In the genomic region with DNA sequence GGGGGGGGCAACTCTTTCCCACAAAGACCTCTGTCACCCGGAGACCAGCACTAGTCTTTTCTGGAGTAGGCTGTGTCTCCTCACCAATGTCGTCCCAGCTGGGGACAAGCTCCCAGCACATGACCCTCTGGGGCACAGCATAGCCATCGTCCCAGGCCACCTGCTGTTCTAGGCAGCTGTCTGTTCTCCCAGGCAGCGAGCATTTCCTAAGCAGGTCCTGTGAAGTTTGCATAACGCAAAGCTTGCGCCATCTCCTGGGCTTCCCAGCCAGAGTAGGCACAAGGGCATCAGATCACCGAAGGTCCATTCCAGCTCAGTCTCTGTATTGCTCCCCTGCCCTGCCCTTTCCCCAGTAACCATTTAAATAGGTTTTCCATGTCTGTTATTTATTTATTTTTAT, we compare ENCODE assay signal across 24 mouse cellular contexts. TPM values are rescaled to one million over a fixed set of nuclear protein-coding genes. Genes with fewer than 3 reads are reported as not detected.
DNase-seq lines count a peak whose midpoint lies in the region; ATAC-seq and TF ChIP-seq lines count a peak whose summit lies in the region.
"Had no signal": no experiment of that assay in that cellular context is flagged by ENCODE, and none has a peak within 500 bp of the region (broad histone marks: within the 10 kb centered on the region; RNA-seq: fewer than 3 reads in every experiment).

No protein-coding gene starts in this region.

- WGBS in liver, postnatal 0 days (ENCODE audit: insufficient replicate concordance), result 49% methylated on average over 7 of the region's 7 CpGs
- 57% methylated on average over 7 of the region's 7 CpGs for WGBS in liver, embryonic 11.5 days
- 48% methylated on average over 7 of the region's 7 CpGs for WGBS in hindbrain, embryonic 12.5 days

- intact Hi-C loops in gastrocnemius, adult 2 months (cut with DNase I), result no loop called here

- TF ChIP-seq EP300 in liver, postnatal 0 days (IDR thresholded peaks at IDR 0.05; ENCODE audit: low read depth), result no peak

- H3K9me3 ChIP-seq in liver, postnatal 0 days (ENCODE audit: low read length), result no peaks in the 10 kb centered on the region
- no peaks in the 10 kb centered on the region for H3K9me3 ChIP-seq in liver, embryonic 11.5 days (ENCODE audit: control insufficient read depth, low read length)
- no peaks in the 10 kb centered on the region for H3K9me3 ChIP-seq in hindbrain, embryonic 12.5 days (replicated peaks)
- H3K9me3 ChIP-seq: embryonic facial prominence, embryonic 12.5 days; G1E; heart, embryonic 10.5 days; heart, embryonic 15.5 days; hindbrain, embryonic 10.5 days; hindbrain, embryonic 15.5 days had no signal

- H3K9ac ChIP-seq in liver, postnatal 0 days (replicated peaks), result no peak overlapping the region
- no peak overlapping the region for H3K9ac ChIP-seq in liver, embryonic 11.5 days (ENCODE audit: low read depth, low read length)
- no peak overlapping the region for H3K9ac ChIP-seq in hindbrain, embryonic 12.5 days
- H3K9ac ChIP-seq: embryonic facial prominence, embryonic 12.5 days; heart, embryonic 15.5 days; hindbrain, embryonic 15.5 days had no signal

- no peak for TF ChIP-seq CTCF in gastrocnemius, adult 2 months (IDR thresholded peaks at IDR 0.05)
- no peak for TF ChIP-seq CTCF in liver, postnatal 0 days (IDR thresholded peaks at IDR 0.05; ENCODE audit: low read depth)

- peak overlapping the region; percentile 26; the same call in 1 of the 2 replicates for H3K4me3 ChIP-seq in gastrocnemius, adult 2 months
- no peak overlapping the region for H3K4me3 ChIP-seq in liver, postnatal 0 days (ENCODE audit: low read depth, low read length)
- H3K4me3 ChIP-seq in liver, embryonic 11.5 days (ENCODE audit: low read depth, low read length), result no peak overlapping the region
- no peak overlapping the region for H3K4me3 ChIP-seq in hindbrain, embryonic 12.5 days
- H3K4me3 ChIP-seq: embryonic facial prominence, embryonic 12.5 days; heart, embryonic 10.5 days; heart, embryonic 15.5 days; hindbrain, embryonic 10.5 days; hindbrain, embryonic 15.5 days had no signal

- no peaks in the 10 kb centered on the region for H3K27me3 ChIP-seq in liver, postnatal 0 days (ENCODE audit: insufficient read depth, low read length)
- no peaks in the 10 kb centered on the region for H3K27me3 ChIP-seq in liver, embryonic 11.5 days (replicated peaks; ENCODE audit: control insufficient read depth, insufficient read depth, low read length)
- H3K27me3 ChIP-seq in hindbrain, embryonic 12.5 days, result 0 out of 2 replicates have a peak, but pooled peaks cover 2% of the 10 kb centered on the region
- H3K27me3 ChIP-seq: heart, embryonic 15.5 days; hindbrain, embryonic 15.5 days had no signal

- H3K36me3 ChIP-seq in liver, postnatal 0 days (replicated peaks; ENCODE audit: insufficient read depth, low read length), result no peaks in the 10 kb centered on the region
- H3K36me3 ChIP-seq in liver, embryonic 11.5 days (ENCODE audit: control insufficient read depth, insufficient read depth, low read length), result no peaks in the 10 kb centered on the region
- H3K36me3 ChIP-seq in hindbrain, embryonic 12.5 days, result no peaks in the 10 kb centered on the region
- H3K36me3 ChIP-seq: embryonic facial prominence, embryonic 12.5 days; G1E; heart, embryonic 15.5 days; hindbrain, embryonic 10.5 days; hindbrain, embryonic 15.5 days had no signal

- no peak overlapping the region for H3K4me2 ChIP-seq in liver, postnatal 0 days (ENCODE audit: low read depth, low read length)
- no peak overlapping the region for H3K4me2 ChIP-seq in liver, embryonic 11.5 days
- H3K4me2 ChIP-seq in hindbrain, embryonic 12.5 days (replicated peaks), result no peak overlapping the region
- H3K4me2 ChIP-seq: embryonic facial prominence, embryonic 12.5 days; heart, embryonic 15.5 days; hindbrain, embryonic 15.5 days had no signal

- DNase-seq in adrenal gland, adult 2 months, result peak; percentile 55
- no peak for DNase-seq in adrenal gland, postnatal 4 days (ENCODE audit: low spot score in 2 of 2)
- DNase-seq in gastrocnemius, adult 2 months, result peak; percentile 68
- no peak for DNase-seq in gastrocnemius, postnatal 10 days
- peak; percentile 40 for DNase-seq in liver, postnatal 0 days
- no peak for DNase-seq in liver, embryonic 11.5 days (ENCODE audit: low spot score)
- DNase-seq in adipocyte (ENCODE audit: low spot score), result peak; percentile 77
- DNase-seq: B cell, adult 2 months; cerebellum, adult 11-12 months; cerebellum, adult 9-10 months; cerebellum, postnatal 25 days; gastrocnemius, postnatal 36 days; heart, adult 18-20 months; heart, postnatal 14 days had no signal

- peaks cover 4% of the 10 kb centered on the region for H3K4me1 ChIP-seq in liver, postnatal 0 days (ENCODE audit: insufficient read depth)
- H3K4me1 ChIP-seq in liver, embryonic 11.5 days (replicated peaks; ENCODE audit: control insufficient read depth, insufficient read depth, low read length), result peaks cover 4% of the 10 kb centered on the region; the same call in 1 of the 2 replicates
- H3K4me1 ChIP-seq in hindbrain, embryonic 12.5 days, result no peaks in the 10 kb centered on the region
- H3K4me1 ChIP-seq: embryonic facial prominence, embryonic 12.5 days had no signal

- peak overlapping the region; percentile 88 for H3K27ac ChIP-seq in gastrocnemius, adult 2 months
- H3K27ac ChIP-seq in liver, postnatal 0 days (ENCODE audit: low read depth), result no peak overlapping the region
- no peak overlapping the region for H3K27ac ChIP-seq in liver, embryonic 11.5 days (ENCODE audit: low read depth, low read length)
- no peak overlapping the region for H3K27ac ChIP-seq in hindbrain, embryonic 12.5 days
- H3K27ac ChIP-seq: embryonic facial prominence, embryonic 12.5 days; heart, embryonic 10.5 days; heart, embryonic 15.5 days; hindbrain, embryonic 10.5 days; hindbrain, embryonic 15.5 days had no signal

- peak; percentile 66 for ATAC-seq in liver, postnatal 0 days
- no peak for ATAC-seq in liver, embryonic 11.5 days (replicated peaks; ENCODE audit: low FRiP score)
- ATAC-seq in hindbrain, embryonic 12.5 days (ENCODE audit: low FRiP score), result no peak
- ATAC-seq: CD4-positive, CD25-positive, alpha-beta regulatory T cell, adult 4 months; forebrain, embryonic 16.5 days; intestine, embryonic 16.5 days had no signal

RNA-seq across cellular contexts. Expression of gene Acacb, which starts 10.9 kb away (rescaled TPM):
- total RNA-seq in adrenal gland, adult 2 months (2021), result 100 to 1,000 TPM; 119 to 132 TPM
- polyA plus RNA-seq in adrenal gland, adult 2 months (2012; rRNA removed), result 81.3 and 102 TPM in 2 replicates
- 10 to 100 TPM; 25.6 to 31.5 TPM for total RNA-seq in adrenal gland, postnatal 4 days (2021)
- total RNA-seq in gastrocnemius, adult 2 months (2021), result 100 to 1,000 TPM; 177 to 191 TPM
- total RNA-seq in gastrocnemius, postnatal 10 days (2021), result 10 to 100 TPM; 66.3 to 71.7 TPM
- 1.0 and 1.2 TPM in 2 replicates for polyA plus RNA-seq in liver, postnatal 0 days (2015; fragmentation: Nextera tagmentation; extraction: Ambion mirVana)
- 0.86 and 1.2 TPM in 2 replicates for polyA plus RNA-seq in liver, embryonic 11.5 days (2014; fragmentation: Nextera tagmentation; extraction: Ambion mirVana)
- 2.4 and 3.4 TPM in 2 replicates for polyA plus RNA-seq in hindbrain, embryonic 12.5 days (2016; fragmentation: Nextera tagmentation; extraction: Ambion mirVana)

RNA-seq across cellular contexts. Expression of gene Ung, which starts 27.1 kb away (rescaled TPM):
- total RNA-seq in adrenal gland, adult 2 months (2021), result 1 to 10 TPM; 4.7 to 5.7 TPM
- polyA plus RNA-seq in adrenal gland, adult 2 months (2012; rRNA removed), result 4.3 and 4.9 TPM in 2 replicates
- total RNA-seq in adrenal gland, postnatal 4 days (2021), result 10 to 100 TPM; 15.3 to 17.0 TPM
- total RNA-seq in gastrocnemius, adult 2 months (2021), result 10 to 100 TPM in 1 of 2 experiments, 1 to 10 TPM in 1; 9.2 to 10.5 TPM
- total RNA-seq in gastrocnemius, postnatal 10 days (2021), result 1 to 10 TPM; 5.8 to 6.8 TPM
- 11.8 TPM in 2 replicates for polyA plus RNA-seq in liver, postnatal 0 days (2015; fragmentation: Nextera tagmentation; extraction: Ambion mirVana)
- polyA plus RNA-seq in liver, embryonic 11.5 days (2014; fragmentation: Nextera tagmentation; extraction: Ambion mirVana), result 41.8 and 47.1 TPM in 2 replicates
- 25.7 and 26.2 TPM in 2 replicates for polyA plus RNA-seq in hindbrain, embryonic 12.5 days (2016; fragmentation: Nextera tagmentation; extraction: Ambion mirVana)

RNA-seq across cellular contexts. Expression of gene Alkbh2, which starts 29.2 kb away (rescaled TPM):
- 1 to 10 TPM; 6.0 to 9.3 TPM for total RNA-seq in adrenal gland, adult 2 months (2021)
- 10.1 and 15.2 TPM in 2 replicates for polyA plus RNA-seq in adrenal gland, adult 2 months (2012; rRNA removed)
- total RNA-seq in adrenal gland, postnatal 4 days (2021), result 10 to 100 TPM in 1 of 2 experiments, 1 to 10 TPM in 1; 7.9 to 12.9 TPM
- total RNA-seq in gastrocnemius, adult 2 months (2021), result under 1 TPM; 0.28 to 0.61 TPM
- total RNA-seq in gastrocnemius, postnatal 10 days (2021), result 1 to 10 TPM; 1.6 to 2.4 TPM
- polyA plus RNA-seq in liver, postnatal 0 days (2015; fragmentation: Nextera tagmentation; extraction: Ambion mirVana), result 4.5 and 5.7 TPM in 2 replicates
- polyA plus RNA-seq in liver, embryonic 11.5 days (2014; fragmentation: Nextera tagmentation; extraction: Ambion mirVana), result 13.1 and 13.4 TPM in 2 replicates
- 7.0 and 7.6 TPM in 2 replicates for polyA plus RNA-seq in hindbrain, embryonic 12.5 days (2016; fragmentation: Nextera tagmentation; extraction: Ambion mirVana)

Comparison
In these comparisons a context has a peak if more than half of its experiments do, and no peak if none do; other contexts are left out.
1. DNase-seq: peak in adrenal gland, adult 2 months (single experiment), gastrocnemius, adult 2 months (single experiment), liver, postnatal 0 days (single experiment) and adipocyte (single experiment); none in adrenal gland, postnatal 4 days (0 of 2), gastrocnemius, postnatal 10 days (single experiment) and liver, embryonic 11.5 days (single experiment).